In the genomic region with DNA sequence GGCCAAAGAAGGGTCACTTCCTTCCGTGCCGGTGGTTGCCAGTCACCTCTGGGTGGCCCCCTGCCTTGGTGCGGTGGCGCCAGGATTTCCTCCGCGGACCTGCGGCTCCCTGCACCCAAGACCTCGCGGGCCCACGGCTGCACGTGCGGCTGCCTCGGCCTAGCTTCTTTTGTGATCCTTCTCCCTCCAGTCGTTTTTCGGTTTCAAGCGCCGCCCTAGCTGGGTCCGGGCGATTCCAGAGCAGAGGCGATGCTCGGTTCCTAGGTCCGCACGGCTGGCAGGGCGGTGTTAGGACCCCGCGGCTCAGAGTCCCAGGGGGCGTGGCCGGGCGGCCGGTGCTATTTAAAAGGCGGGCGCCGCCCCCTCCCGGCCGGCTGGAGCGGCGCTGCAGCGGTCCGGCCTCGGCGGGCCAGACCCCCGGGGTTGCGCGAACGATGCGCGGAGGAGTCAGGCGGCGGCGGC, we compare ENCODE assay signal across 8 mouse cellular contexts. TPM values are rescaled to one million over a fixed set of nuclear protein-coding genes. Genes with fewer than 3 reads are reported as not detected.
DNase-seq lines count a peak whose midpoint lies in the region; ATAC-seq and TF ChIP-seq lines count a peak whose summit lies in the region.

No protein-coding gene starts in this region.

- H3K36me3 ChIP-seq in ES-E14 (ENCODE audit: control insufficient read depth, insufficient read depth, low read length, poor library complexity, severe bottlenecking), result no peaks in the 10 kb centered on the region
- H3K36me3 ChIP-seq in hindbrain, embryonic 11.5 days (ENCODE audit: control insufficient read depth, insufficient read depth, low read length), result no peaks in the 10 kb centered on the region

- peak overlapping the region; percentile 81 for H3K4me2 ChIP-seq in hindbrain, embryonic 11.5 days (replicated peaks; ENCODE audit: low read depth, low read length)

- H3K4me1 ChIP-seq in ES-E14 (ENCODE audit: control insufficient read depth in 2 of 2, insufficient read depth in 2 of 2, low read length in 2 of 2, poor library complexity in 1 of 2), result peaks cover 0 to 2% of the 10 kb centered on the region in 2 experiments; a peak in 1 of 4 replicates
- 0 out of 2 replicates have a peak, but pooled peaks cover 2% of the 10 kb centered on the region for H3K4me1 ChIP-seq in hindbrain, embryonic 11.5 days (replicated peaks; ENCODE audit: control insufficient read depth, insufficient read depth, low read length)

- no peaks in the 10 kb centered on the region for H3K9me3 ChIP-seq in ES-E14 (ENCODE audit: control insufficient read depth, insufficient read depth, low read depth, low read length)
- H3K9me3 ChIP-seq in hindbrain, embryonic 11.5 days (ENCODE audit: control insufficient read depth, low read length), result no peaks in the 10 kb centered on the region

- H3K27ac ChIP-seq in ES-E14 (ENCODE audit: insufficient read depth, low read depth, low read length, poor library complexity, severe bottlenecking), result no peak overlapping the region
- H3K27ac ChIP-seq in hindbrain, embryonic 11.5 days (ENCODE audit: low read depth, low read length), result no peak overlapping the region

- peak; percentile 85 for ATAC-seq in hindbrain, embryonic 11.5 days (ENCODE audit: low FRiP score)

- in situ Hi-C loops in ES-E14 (cut with MboI; ENCODE audit: low sequenced_read_pairs in 2 of 2, unreplicated experiment in 2 of 2), result loop anchor here in 1 of 2 experiments (25.0 kb wide), 1 partner anchor 198 kb away; no protein-coding TSS in a partner anchor

- peak overlapping the region; percentile 68 for H3K9ac ChIP-seq in ES-E14 (ENCODE audit: insufficient read depth, low read depth, low read length, poor library complexity, severe bottlenecking)
- peak overlapping the region; percentile 55 for H3K9ac ChIP-seq in hindbrain, embryonic 11.5 days (ENCODE audit: low read depth, low read length)

- peak; percentile 63 for DNase-seq in ES-E14 (ENCODE audit: low read depth, low spot score)
- peak; percentile 54 to 69 for DNase-seq in cerebellum, adult 18-20 months
- peak; percentile 78 for DNase-seq in forelimb bud, embryonic 11.5 days (ENCODE audit: low read depth, low spot score)
- peak; percentile 89 for DNase-seq in hindbrain, embryonic 11.5 days (ENCODE audit: low spot score)
- peak; percentile 52 to 57 for DNase-seq in layer of hippocampus, postnatal 14 days (ENCODE audit: low spot score in 2 of 2)
- DNase-seq in lung, postnatal 14 days, result peak; percentile 85
- peak; percentile 92 for DNase-seq in retina, embryonic 14.5 days (ENCODE audit: low spot score)
- DNase-seq in thymus, postnatal 14 days, result peak; percentile 79

- under 1% methylated on average over 50 of the region's 50 CpGs for WGBS in hindbrain, embryonic 11.5 days

- H3K4me3 ChIP-seq in ES-E14 (ENCODE audit: insufficient read depth in 1 of 2, low read depth in 1 of 2, low read length in 2 of 2, poor library complexity in 1 of 2, severe bottlenecking in 1 of 2), result peak overlapping the region; percentile 51 to 72
- peak overlapping the region; percentile 43 for H3K4me3 ChIP-seq in hindbrain, embryonic 11.5 days (ENCODE audit: low read depth, low read length)

- peaks cover 2% of the 10 kb centered on the region; the same call in 1 of the 2 replicates for H3K27me3 ChIP-seq in hindbrain, embryonic 11.5 days (ENCODE audit: control insufficient read depth, insufficient read depth, low read length)

TF ChIP-seq in ES-E14, 5 proteins besides CTCF, POLR2A, EP300 and RAD21:
- TF ChIP-seq CHD2 (IDR thresholded peaks at IDR 0.05; ENCODE audit: low read depth, low read length) (no peak), HCFC1 (IDR thresholded peaks at IDR 0.05; ENCODE audit: borderline replicate concordance, insufficient read depth, low read length) (no peak), ZC3H11A (IDR thresholded peaks at IDR 0.05; ENCODE audit: borderline replicate concordance, low read depth, low read length) (no peak), ZNF384 (IDR thresholded peaks at IDR 0.05; ENCODE audit: low read depth, low read length) (no peak), MAFK (IDR thresholded peaks at IDR 0.05; ENCODE audit: insufficient read depth, low read depth, low read length) (no peak)
TF ChIP-seq in ES-E14: peak in this region for 0.

RNA-seq across cellular contexts. Expression of a gene that starts 0.6 kb away (rescaled TPM):
- 0.48 and 0.62 TPM in 2 replicates for total RNA-seq in ES-E14 (2012; rRNA removed)
- polyA plus RNA-seq in hindbrain, embryonic 11.5 days (2014; fragmentation: Nextera tagmentation; extraction: Ambion mirVana), result 3.1 and 3.3 TPM in 2 replicates
- total RNA-seq in layer of hippocampus, postnatal 14 days (2021), result 1 to 10 TPM; 1.9 to 3.2 TPM

RNA-seq across cellular contexts. Expression of a gene that starts 49.4 kb away (rescaled TPM):
- not detected in 2 replicates for total RNA-seq in ES-E14 (2012; rRNA removed)
- not detected in 2 replicates for polyA plus RNA-seq in hindbrain, embryonic 11.5 days (2014; fragmentation: Nextera tagmentation; extraction: Ambion mirVana)
- not detected for total RNA-seq in layer of hippocampus, postnatal 14 days (2021)
